Mouse (Mus musculus) C2C12 (cell line): ENCODE measurements around the gene Fam20c.

Source experiments
- CTCF ChIP-seq: IDR thresholded peaks from one replicate; pipeline ENCODE4 v1.5.1; 2011; ENCODE audit not compliant: control insufficient read depth, insufficient read depth, insufficient read length
- MYOD1 ChIP-seq: IDR thresholded peaks from one replicate; pipeline ENCODE4 v1.6.1; 2011; ENCODE audit warnings: low read depth; ENCODE audit not compliant: control insufficient read depth, insufficient read length
- USF1 ChIP-seq: IDR thresholded peaks from one replicate; pipeline ENCODE4 v1.6.1; 2011; ENCODE audit warnings: low read depth, mild to moderate bottlenecking, control low read depth, moderate library complexity

DNA sequence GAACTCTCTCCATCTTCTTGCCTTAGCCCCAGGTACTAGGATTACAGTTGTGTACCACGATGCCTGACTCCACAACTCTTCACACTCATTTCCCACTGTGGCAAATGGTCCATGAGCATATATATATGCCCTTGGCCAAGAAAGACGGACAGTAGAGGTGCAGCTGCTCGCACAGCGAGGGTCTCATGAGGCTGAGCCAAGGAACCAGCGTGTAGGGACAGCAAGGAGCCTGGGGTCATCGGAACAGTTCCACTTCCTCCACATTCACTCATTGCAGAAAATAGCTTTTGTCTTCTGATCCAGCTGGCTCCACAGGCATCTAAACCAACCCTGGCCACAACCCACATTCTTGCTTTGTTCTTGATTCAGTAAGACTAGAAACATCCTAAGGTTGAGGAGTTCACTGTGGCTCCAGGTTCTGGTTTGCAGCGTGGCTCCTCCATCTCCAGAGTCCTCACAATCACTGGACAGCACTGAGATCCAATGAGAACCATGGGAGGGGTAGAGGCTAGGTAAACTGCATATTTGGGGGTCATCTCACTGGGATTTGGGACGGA, 19.0 kb upstream of the Fam20c start:
- TF ChIP-seq CTCF (no peak), USF1 (no peak), MYOD1 (no peak)
